Mouse (Mus musculus) lung, postnatal 14 days (tissue): Measurements from ENCODE around the gene Prr29.

ENCODE experiments used
- DNase-seq: peaks from one replicate; pipeline ENCODE4 v3.0.0; 2021

The Prr29 gene

GRCm38 (mm10) chr11:106410507-106410906 lies 45.2 kb downstream of the Prr29 start:
- DNase-seq, result no peak

DNA sequence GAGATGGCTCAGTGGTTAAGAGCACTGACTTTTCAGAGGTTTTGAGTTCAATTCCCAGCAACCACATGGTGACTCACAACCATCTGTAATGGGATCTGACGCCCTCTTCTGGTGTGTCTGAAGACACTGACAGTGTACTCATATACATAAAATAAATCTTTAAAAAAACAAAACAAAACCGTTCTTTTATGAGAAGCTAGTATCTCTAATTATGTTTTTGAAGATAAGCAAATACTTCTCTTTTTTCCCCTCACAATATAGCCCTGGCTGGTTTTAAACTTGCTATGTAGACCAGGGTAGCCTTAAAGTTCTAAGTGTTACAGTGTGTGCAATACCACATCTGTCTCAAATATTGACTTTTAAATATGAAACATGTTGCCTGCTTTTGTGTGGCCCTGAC lies 45.9 kb downstream of the Prr29 start:
- no peak for DNase-seq

- DNase-seq, result no peak
Measured at GRCm38 (mm10) chr11:106412641-106413360, 47.5 kb downstream of the Prr29 start.

- DNase-seq, result no peak
Measured at GRCm38 (mm10) chr11:106416331-106416730, 51.1 kb downstream of the Prr29 start.

DNA sequence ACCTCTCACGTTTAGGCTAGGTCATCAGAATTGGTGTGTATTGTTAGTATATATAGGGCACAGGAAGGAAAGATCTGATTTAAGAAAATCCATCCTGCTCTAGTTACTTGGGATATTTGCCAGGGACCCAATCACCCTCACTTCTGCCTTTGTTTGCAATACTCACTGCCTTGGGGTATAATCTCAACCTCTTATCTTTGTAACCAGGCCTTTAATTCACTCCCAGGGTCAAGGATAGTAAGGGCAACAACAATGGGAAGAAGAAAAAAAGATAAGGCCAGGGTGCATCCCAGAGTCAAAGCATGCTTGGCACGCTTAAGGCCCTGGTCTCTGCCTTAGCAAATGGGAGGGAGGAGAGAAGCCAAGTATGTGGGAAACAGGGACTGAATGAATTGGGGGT lies 52.6 kb downstream of the Prr29 start:
- no peak for DNase-seq

DNA sequence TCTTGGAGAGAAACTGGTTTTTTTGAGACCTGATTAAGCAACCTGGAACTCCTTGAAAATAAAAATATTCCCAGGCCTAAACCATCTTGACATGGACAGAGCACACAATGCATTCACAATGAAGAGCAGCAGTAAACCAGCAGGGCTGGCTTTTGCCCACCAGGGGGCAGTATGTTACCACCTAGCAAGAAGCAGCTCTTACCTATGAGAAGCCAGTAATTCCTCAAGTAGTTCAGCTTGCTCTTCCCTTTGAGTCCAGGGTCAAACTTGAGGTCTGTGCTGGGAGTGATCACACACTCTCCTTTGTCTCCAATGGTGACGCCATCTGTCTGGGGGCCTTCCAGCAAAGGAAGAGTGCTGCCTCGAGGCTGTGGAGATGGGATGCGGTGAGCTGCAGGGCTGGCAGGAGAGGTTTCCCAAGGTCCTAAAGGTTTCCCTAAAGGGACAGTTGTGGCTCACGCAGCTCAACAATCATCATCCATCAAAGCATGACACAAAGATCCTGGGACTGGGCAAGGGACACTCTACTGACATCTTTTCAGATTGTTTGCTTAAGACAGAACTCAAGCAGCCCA lies 53.4 kb downstream of the Prr29 start:
- peak; percentile 87 for DNase-seq

- DNase-seq, result no peak
Measured at GRCm38 (mm10) chr11:106419262-106420102, 54.2 kb downstream of the Prr29 start.

GRCm38 (mm10) chr11:106425201-106425600 lies 59.9 kb downstream of the Prr29 start:
- no peak for DNase-seq

DNA sequence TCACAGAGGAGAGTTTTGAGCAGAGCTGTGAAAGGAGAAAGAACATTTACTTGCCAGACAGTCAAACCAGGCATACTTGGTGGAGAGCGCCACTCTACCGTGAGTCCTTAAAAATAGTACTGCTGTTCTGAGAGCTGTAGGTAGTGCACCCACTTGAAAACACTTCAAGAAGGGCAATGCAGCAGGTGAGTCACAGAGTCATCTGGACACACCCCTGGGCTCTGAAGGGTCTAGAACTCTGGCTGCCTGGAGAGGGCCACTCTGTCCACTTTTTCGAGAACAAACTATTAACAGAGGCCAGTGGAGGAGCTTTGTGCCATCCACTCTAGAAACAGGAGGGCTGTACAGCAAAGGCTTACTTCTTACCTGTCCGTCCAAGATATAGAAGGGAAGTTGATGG lies 61.2 kb downstream of the Prr29 start:
- DNase-seq, result peak; percentile 45
